Mouse (Mus musculus) brown adipose tissue, adult 24 weeks (tissue): ENCODE measurements around the gene Lcn2. TPM values are rescaled to one million over a fixed set of nuclear protein-coding genes. Genes with fewer than 3 reads are reported as not detected.
"Not testable (repeated sequence)": the region's sequence is repeated elsewhere in the genome, so short reads cannot be mapped to it uniquely, and the experiment has no call there.

Experiments
- H3K27ac ChIP-seq: fragments of 200-500 bp; replicated peaks from 2 replicates; pipeline ENCODE4 v1.5.1; 2012; ENCODE audit warnings: low read depth, mild to moderate bottlenecking, low read length
- H3K4me1 ChIP-seq: fragments of 200-500 bp; 2 replicates; pipeline ENCODE4 v1.6.1; 2012; ENCODE audit warnings: low read length, mixed read lengths; ENCODE audit not compliant: control insufficient read depth, insufficient read depth, insufficient read length
- H3K4me3 ChIP-seq: fragments of 200-500 bp; 2 replicates; pipeline ENCODE4 v1.5.1; 2012; ENCODE audit warnings: low read depth, mild to moderate bottlenecking, low read length, moderate library complexity; ENCODE audit not compliant: insufficient read depth
- polyA plus RNA-seq: library from polyadenylated mRNA; stranded (reverse); fragments of >200 nt; gene quantifications from 2 replicates; pipeline ENCODE4 v1.2.4, GENCODE M21; 2012; ENCODE audit not compliant: missing spikeins, insufficient read depth, insufficient read length

Gene Lcn2
- polyA plus RNA-seq, 1 experiment: 2.7 TPM

DNA sequence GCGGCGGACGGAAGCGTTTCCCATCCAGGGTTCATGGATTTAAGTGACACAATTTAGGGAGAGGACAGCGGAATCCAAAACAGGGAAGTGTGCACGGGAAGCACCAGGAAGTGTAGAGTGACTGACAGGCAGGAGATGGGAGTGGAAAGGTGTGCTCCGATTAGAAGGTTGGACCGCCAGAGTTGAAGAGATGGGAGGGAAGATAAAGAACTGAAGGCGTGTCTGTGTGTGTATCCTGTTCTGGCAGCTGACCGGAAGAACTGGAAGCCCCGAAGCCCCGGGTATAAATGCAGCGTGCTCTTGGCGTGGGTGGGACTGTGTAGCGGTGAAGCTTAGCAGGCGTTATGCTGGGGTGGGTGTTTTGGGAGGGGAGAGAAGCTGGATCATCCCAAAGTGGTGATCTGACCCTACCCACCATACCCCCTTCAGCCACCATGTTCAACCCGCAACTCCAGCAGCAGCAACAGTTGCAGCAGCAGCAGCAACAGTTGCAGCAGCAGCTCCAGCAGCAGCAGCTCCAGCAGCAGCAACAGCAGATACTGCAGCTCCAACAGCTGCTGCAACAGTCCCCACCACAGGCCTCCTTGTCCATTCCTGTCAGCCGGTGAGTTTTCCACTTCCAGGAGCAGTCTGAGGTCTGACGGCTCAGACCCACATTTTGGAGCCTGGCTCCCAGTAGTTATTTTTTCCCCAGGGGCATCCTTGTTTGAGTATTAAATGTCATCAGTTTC, 24.5 kb downstream of the Lcn2 start:
- H3K4me3 ChIP-seq: peak overlapping the region; percentile 72

DNA sequence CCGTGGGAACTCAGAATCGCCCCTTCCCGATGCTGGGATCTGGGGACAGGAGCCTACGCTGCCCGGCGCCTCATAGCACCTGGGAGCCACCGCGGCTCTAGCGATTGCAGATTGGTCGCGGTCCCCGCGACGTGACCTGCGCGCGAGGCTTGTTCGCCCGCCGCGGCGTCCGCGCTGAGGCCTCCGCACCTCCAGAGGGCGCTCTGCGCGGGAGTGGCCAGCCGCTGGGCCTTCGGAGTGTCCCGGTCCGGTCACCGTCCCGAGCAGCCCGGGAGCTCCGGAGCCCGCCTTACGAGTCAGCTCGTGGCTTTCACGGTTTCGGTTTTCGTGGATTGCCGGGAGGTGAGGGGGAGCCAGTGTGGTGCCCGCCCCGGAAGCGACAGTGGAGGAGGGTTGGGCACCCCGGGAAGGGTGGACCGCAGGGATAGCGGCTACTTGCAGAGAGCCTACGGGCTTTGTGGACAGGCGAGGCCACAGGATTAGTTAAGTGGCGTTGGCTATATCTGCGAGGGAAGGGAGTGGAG, 25.2 kb downstream of the Lcn2 start:
- peak overlapping the region; percentile 72 for H3K4me3 ChIP-seq

More for the DNA sequence above, 24.5 kb downstream of the Lcn2 start:
- Histone ChIP-seq H3K27ac (peak overlapping the region; percentile 77), H3K4me1 (no peaks in the 10 kb centered on the region)

DNA sequence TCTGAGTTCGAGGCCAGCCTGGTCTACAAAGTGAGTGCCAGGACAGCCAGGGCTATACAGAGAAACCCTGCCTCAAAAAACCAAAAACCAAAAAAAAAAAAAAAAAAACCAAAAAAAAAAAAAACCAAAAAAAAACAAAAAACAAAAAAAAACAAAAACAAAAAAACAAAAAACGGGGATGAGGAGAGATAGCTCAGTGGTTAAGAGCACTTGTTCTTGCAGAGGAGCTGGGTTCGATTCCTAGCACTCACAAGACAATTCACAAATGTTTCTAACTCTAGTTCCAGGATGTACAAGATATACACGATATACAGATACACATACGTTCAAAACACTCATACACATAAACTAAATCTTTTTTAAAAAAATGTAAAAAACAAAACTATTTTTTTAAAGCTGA, 25.8 kb downstream of the Lcn2 start:
- not testable (repeated sequence) for H3K4me1 ChIP-seq
- H3K4me3 ChIP-seq: peak overlapping the region; percentile 72
- peak overlapping the region; percentile 69; the same call in 1 of the 2 replicates for H3K27ac ChIP-seq

More for the DNA sequence above, 25.2 kb downstream of the Lcn2 start:
- H3K4me1 ChIP-seq: no peaks in the 10 kb centered on the region
- H3K27ac ChIP-seq: peak overlapping the region; percentile 77

DNA sequence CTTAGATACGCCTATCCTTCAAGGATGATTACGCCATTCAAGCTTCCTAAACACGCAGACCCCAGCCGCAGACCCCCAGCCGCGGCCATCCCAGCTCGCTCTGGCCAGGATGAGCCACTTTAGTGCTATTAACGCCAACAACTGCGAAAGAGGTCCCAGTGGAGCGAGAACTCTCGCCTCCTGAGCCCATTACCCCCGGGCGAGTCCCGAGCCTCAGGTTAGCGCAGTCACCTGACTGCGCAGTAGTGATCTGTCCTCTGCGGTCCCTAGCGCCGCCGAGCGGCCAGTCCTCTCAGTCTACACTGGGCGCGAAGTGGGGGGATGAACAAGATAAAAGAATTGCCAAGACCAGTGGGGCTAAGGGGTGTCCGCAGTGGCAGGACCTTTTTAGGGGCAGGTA, 26.6 kb downstream of the Lcn2 start:
- Histone ChIP-seq H3K27ac (peak overlapping the region; percentile 61; the same call in 1 of the 2 replicates), H3K4me3 (peak overlapping the region; percentile 67), H3K4me1 (no peaks in the 10 kb centered on the region)

DNA sequence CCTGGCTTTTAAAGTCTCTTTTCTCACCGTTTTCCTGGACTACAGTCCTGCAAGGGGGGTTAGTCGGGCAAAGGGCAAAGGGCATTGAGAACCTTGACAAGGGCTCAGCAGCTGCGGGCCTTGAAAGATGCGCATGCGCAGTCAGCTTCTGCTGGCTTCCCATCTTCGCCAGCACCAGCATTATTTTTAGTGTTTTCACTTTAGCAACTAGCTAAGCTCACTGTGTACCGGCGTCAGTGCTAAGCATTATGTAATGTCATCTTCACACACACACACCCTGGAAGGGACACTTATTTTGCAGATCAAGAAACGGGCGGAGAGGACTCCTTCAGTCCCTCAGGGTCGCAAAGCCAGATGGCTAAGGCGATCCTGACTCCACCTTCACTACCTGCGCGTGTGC, 27.3 kb downstream of the Lcn2 start:
- H3K4me1 ChIP-seq: no peaks in the 10 kb centered on the region
- 0 out of 2 replicates have a peak overlapping the region, but pooled peaks have one; percentile 47 for H3K27ac ChIP-seq
- peak overlapping the region; percentile 67 for H3K4me3 ChIP-seq

DNA sequence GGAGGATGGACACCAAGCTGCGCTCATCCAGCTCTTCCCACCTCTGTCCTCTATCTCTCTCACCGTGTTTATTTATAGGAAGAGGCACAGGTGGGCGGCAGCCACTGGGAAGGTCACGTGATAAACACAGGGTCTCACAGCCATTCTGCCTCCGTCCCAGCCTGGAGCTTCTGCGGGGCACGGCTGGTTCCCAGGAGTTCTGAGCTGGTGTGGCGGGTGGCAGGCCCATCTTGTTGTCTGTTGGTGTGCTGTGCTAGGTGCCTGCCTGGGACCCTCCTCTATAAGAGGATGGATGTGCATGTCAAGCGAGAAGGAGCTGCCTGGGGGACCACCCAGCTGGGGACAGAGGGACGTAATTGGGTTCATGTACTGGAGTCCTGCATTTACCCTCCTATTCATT, 29.7 kb downstream of the Lcn2 start:
- no peaks in the 10 kb centered on the region for H3K4me1 ChIP-seq
- no peak overlapping the region for H3K27ac ChIP-seq
- no peak overlapping the region for H3K4me3 ChIP-seq

DNA sequence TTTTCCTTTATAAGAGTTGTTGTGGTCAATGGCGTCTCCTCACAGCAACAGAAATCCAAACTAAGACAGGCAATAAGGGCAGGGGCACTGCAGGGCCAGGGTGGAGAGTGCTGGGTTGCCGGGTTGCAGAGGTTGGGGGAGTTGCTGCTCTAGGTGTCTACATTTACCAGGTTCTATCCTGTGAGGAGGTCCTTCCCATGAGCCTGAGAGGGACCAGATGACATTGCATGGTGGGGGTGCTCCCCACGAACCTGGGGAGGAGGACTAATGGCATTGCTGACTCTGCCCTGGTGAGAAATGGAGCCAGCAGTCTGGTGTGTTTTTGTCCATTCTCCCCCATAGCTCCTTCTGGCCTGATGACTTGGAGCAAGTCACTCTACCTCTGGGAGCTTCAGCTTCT, 30.3 kb downstream of the Lcn2 start:
- Histone ChIP-seq H3K4me1 (no peaks in the 10 kb centered on the region), H3K4me3 (no peak overlapping the region), H3K27ac (no peak overlapping the region)

DNA sequence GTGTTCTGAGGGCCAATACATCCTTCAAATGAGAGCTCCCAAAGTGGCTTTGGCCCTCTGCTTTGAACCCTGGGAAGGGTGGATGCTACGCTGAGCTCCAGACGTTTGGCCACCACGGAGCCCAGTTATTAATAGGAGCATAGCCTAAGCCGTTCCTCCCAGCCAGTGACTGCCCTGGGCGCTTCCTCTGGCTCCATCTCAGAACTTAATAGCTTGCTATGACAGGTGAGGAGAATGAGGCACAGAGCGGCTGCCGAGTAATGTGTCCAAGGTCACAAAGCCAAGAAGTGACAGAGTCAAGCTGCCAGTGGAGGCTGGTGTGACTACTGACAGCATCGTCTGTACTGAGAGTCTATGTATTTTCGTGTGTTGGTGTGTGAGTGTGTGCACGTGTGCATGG, 31.8 kb downstream of the Lcn2 start:
- Histone ChIP-seq H3K4me3 (no peak overlapping the region), H3K4me1 (no peaks in the 10 kb centered on the region), H3K27ac (no peak overlapping the region)

DNA sequence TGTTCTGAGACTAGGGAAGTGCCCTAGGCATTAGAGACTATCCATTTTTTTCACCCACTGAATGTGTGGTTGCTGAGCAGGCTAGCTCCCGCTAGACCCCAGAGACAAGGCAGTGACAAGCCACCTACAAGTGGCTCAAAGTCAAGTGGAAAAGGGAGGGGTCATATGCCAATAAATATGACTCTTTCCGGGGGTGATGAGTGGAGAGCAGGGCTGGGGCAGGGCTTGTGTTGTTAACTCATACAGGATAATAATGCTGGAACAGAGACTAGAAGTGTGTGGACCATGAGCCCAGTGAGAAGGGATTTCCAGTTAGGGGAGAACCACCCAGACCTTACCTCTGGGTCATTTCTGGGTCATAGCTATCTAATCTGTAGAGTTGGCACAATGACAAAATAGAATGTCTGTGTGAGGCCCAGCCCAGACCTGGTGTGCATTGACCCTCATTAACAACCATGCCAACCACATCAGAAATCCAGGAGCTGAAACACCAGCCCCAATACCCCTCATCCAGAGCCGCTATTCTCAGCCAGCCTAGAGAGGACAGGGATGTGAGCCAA, 33.6 kb downstream of the Lcn2 start:
- H3K27ac ChIP-seq: no peak overlapping the region
- no peaks in the 10 kb centered on the region for H3K4me1 ChIP-seq
- H3K4me3 ChIP-seq: no peak overlapping the region

DNA sequence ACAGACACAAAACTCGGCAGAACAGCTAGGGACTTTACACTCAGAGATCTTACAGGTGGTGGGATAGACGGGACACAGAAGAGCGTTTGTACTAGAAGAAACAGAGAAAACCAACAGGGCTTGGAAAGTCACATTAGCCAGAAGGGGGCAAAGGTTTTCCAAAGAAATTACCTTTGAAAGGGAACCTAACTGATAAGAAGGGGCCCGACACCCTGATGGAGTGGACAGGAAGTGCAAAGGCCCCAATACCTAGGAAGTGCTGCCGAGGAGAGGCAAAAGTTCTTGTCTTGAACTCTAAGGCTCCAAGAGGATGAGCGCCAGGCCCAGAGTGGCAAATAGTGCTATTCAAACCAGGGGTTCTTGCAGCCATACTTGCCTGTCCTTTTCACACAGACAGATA, 34.2 kb downstream of the Lcn2 start:
- H3K27ac ChIP-seq: no peak overlapping the region
- no peaks in the 10 kb centered on the region for H3K4me1 ChIP-seq
- no peak overlapping the region for H3K4me3 ChIP-seq

DNA sequence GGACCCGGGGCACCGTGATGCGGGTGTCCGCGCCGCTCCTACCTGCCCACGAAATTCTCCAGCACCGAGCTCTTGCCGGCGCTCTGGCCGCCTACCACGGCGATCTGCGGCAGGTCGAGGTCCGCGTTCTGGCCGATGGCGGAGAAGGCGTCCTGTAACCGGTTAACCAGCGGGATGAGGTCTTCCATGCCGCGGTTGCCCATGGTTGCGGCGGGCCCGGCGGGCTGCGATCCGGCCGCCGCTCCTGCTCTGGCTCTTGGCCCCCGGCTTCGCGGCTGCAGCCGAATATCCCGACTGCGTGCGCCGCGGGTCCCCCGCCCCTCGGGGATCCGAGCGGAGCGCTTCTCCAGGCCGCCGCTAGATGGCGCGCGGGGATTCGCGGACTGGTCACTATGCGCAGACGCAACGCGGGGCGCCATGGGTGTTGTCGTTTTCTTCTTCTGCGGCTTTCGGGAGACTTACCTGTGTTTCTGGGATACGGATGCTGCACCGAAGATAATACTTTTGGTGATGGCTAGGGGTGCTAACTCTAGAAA, 35.0 kb downstream of the Lcn2 start, which contains the start of gene Dnm1:
Gene Dnm1 (minus strand): TSS at position 332 of the 536 bp plus-strand sequence.
- H3K27ac ChIP-seq: no peak within 1 kb of the TSS
- no peaks in the 10 kb centered on the region for H3K4me1 ChIP-seq
- peak within 1 kb of the TSS; percentile 65 for H3K4me3 ChIP-seq

DNA sequence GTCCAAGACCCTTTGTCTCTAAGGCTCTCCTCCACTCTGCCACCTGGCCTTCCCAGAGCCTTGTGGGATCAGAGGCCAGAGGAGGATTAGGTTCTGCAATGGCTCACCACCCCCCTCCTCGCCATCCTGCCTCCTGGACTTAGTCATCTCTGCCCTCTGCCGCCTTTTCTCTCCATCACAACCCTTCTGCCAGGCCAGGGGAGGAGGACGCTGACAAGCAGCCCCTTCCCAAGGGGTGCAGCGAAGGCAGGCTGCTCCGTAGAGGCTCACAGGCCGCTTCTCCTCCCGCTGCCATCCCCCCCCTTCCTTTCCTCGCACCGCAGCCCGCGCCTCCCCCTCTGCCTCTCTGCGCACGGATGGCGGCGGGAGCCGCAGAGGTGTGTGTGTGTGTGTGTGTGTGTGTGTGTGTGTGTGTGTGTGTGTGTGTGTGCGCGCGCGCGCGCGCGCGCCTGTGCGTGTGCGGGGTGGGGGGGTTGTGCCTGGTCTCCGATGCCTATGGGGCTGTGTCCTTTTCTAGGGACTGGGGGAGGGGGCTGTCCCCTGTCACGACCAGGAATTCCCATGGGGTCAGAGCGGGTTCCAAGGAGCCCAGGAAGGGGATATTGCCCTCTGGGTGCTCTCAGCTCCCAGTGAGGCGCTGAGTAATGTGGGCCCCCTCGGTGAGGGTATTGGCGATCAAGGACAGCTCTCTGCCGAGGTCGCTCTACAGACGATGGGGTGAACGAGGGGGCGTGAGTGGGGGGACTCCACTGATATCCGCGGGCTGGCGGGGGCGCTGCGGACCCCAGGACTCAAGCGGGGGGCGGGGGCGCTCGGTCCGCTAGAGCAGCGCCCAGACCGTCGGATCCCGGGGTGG, 35.7 kb downstream of the Lcn2 start, which contains the start of gene Ciz1:
Gene Ciz1 (plus strand): TSS at position 177 of the 856 bp plus-strand sequence.
- Histone ChIP-seq H3K27ac (no peak within 1 kb of the TSS), H3K4me3 (peak within 1 kb of the TSS; percentile 65), H3K4me1 (no peaks in the 10 kb centered on the region)

DNA sequence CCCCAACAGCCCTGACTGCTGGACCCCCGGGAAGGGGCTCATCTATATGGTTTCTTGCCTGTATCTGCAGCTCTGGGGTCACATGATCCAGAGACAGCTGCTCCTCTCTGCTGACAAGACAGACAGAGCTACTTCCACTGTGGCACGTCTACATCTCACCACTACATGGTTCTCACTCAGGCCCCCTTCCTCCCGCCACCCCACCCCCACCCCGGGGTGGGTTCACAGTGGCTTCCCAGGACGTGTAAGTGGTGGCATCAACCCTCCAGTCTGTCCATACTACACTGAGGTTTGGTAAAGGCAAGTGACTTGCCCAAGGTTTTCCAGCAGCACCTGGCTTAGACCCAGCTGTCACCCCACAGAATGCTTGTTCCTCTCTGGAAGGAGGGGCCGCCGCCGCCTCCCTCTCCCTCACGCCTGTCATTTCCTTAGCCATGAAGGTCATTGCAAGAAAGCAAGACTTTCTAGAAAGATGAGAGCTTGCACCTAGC, 36.5 kb downstream of the Lcn2 start:
- Histone ChIP-seq H3K27ac (no peak overlapping the region), H3K4me3 (peak overlapping the region; percentile 65), H3K4me1 (no peaks in the 10 kb centered on the region)

DNA sequence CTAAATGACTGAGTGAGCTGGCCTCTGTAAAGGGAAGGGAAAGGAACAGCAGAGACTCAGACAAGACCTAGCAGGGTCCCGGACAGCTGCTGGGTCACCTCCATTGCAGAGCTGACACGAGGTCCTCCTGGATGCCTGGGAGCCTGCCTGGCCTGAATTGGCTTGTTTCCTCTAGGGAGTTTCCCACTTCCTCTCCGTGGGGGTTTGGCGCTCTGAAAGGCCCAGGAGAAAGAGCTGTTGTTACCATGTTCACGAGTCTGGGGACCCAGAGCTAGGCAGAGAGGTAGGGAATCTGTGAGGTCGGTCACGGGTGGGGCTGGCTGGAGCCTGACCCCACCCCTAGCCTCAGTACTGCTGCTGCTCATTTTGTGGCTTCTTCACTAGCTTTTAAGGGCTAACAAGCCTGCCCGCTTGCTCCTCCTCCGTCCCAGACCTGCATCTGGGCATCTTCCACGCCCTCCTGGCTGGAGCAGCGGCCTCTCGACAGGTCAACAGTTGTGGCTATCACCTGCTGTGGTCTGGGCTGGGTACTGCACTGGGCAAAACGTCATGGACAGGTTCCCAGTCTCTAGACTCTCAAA, 37.5 kb downstream of the Lcn2 start:
- H3K4me1 ChIP-seq: no peaks in the 10 kb centered on the region
- no peak overlapping the region for H3K4me3 ChIP-seq
- H3K27ac ChIP-seq: no peak overlapping the region
